8 mouse cellular contexts compared by ENCODE assay signal in the genomic region with DNA sequence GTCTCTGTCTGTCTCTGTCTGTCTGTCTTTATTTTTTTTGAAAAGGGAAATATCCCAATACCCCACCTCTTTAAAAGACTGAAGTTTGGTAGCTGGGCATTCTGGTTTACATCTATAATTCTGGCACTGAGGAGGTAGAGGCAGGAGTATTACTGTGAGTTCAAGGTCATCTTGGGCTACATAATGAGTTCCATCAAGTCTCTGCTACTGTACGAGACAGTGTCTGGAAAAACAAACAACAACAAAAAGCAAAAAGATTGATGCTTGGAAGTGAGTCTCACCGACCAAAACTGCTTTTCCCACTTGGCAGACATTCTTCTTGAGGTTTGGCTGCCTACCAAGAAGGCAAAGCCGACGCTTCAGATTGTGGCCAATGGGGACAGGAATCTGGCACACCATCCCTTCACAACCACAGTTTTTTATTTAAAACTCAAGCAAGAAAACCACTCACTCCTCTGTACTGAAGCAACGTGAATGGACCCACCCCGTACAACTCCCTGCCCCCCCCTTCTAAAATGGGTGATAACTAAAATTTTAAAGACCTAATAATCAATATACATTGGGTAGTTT. TPM values are rescaled to one million over a fixed set of nuclear protein-coding genes. Genes with fewer than 3 reads are reported as not detected.
A peak's percentile ranks its signal among the peaks of the same experiment; 100 is the strongest.
DNase-seq lines count a peak whose midpoint lies in the region; ATAC-seq lines count a peak whose summit lies in the region.

No protein-coding gene starts in this region.

- H3K36me3 ChIP-seq in hindbrain, embryonic 16.5 days (ENCODE audit: control insufficient read depth, insufficient read depth, low read length): no peaks in the 10 kb centered on the region
- no peaks in the 10 kb centered on the region for H3K36me3 ChIP-seq in hindbrain, embryonic 11.5 days (ENCODE audit: control insufficient read depth, insufficient read depth, low read length)

- no peak overlapping the region for H3K9ac ChIP-seq in hindbrain, embryonic 16.5 days (ENCODE audit: low read depth, low read length)
- no peak overlapping the region for H3K9ac ChIP-seq in hindbrain, embryonic 11.5 days (ENCODE audit: low read depth, low read length)

- DNase-seq in hindbrain, embryonic 11.5 days (ENCODE audit: low spot score): no peak
- DNase-seq in NIH3T3 (ENCODE audit: low read depth): peak; percentile 98
- peak; percentile 75 for DNase-seq in cerebellum, adult 9-11 months
- DNase-seq in kidney, postnatal 14 days: peak; percentile 54
- no peak for DNase-seq in thymus, postnatal 4 days
- no peak for DNase-seq in urinary bladder, postnatal 25 days (ENCODE audit: low spot score)
- no peak for DNase-seq in B cell, adult 2 months

- H3K4me1 ChIP-seq in hindbrain, embryonic 16.5 days (ENCODE audit: control insufficient read depth, insufficient read depth, low read depth, low read length): peaks cover 3% of the 10 kb centered on the region; the same call in 1 of the 2 replicates
- no peaks in the 10 kb centered on the region for H3K4me1 ChIP-seq in hindbrain, embryonic 11.5 days (replicated peaks; ENCODE audit: control insufficient read depth, insufficient read depth, low read length)

- WGBS in hindbrain, embryonic 16.5 days: 52% methylated on average over 6 of the region's 6 CpGs
- WGBS in hindbrain, embryonic 11.5 days: 90% methylated on average over 6 of the region's 6 CpGs

- H3K4me2 ChIP-seq in hindbrain, embryonic 16.5 days (ENCODE audit: low read length): no peak overlapping the region
- H3K4me2 ChIP-seq in hindbrain, embryonic 11.5 days (replicated peaks; ENCODE audit: low read depth, low read length): no peak overlapping the region

- H3K4me3 ChIP-seq in hindbrain, embryonic 16.5 days (ENCODE audit: low read length): no peak overlapping the region
- no peak overlapping the region for H3K4me3 ChIP-seq in hindbrain, embryonic 11.5 days (ENCODE audit: low read depth, low read length)

- H3K9me3 ChIP-seq in hindbrain, embryonic 16.5 days (ENCODE audit: control insufficient read depth, low read length): no peaks in the 10 kb centered on the region
- no peaks in the 10 kb centered on the region for H3K9me3 ChIP-seq in hindbrain, embryonic 11.5 days (ENCODE audit: control insufficient read depth, low read length)

- no peak for ATAC-seq in hindbrain, embryonic 16.5 days
- no peak for ATAC-seq in hindbrain, embryonic 11.5 days (ENCODE audit: low FRiP score)

- H3K27ac ChIP-seq in hindbrain, embryonic 16.5 days (ENCODE audit: low read depth, low read length): 0 out of 2 replicates have a peak overlapping the region, but pooled peaks have one; percentile 27
- no peak overlapping the region for H3K27ac ChIP-seq in hindbrain, embryonic 11.5 days (ENCODE audit: low read depth, low read length)

- H3K27me3 ChIP-seq in hindbrain, embryonic 16.5 days (replicated peaks; ENCODE audit: control insufficient read depth, insufficient read depth, low read length): no peaks in the 10 kb centered on the region
- no peaks in the 10 kb centered on the region for H3K27me3 ChIP-seq in hindbrain, embryonic 11.5 days (ENCODE audit: control insufficient read depth, insufficient read depth, low read length)

RNA-seq across cellular contexts. Expression of a gene that starts 45.3 kb away (rescaled TPM):
- polyA plus RNA-seq in hindbrain, embryonic 16.5 days (2015; fragmentation: Nextera tagmentation; extraction: Ambion mirVana): 0.06 TPM in 1 of 2 replicates, not detected in the other
- 0.11 TPM in 1 of 2 replicates, not detected in the other for polyA plus RNA-seq in hindbrain, embryonic 11.5 days (2014; fragmentation: Nextera tagmentation; extraction: Ambion mirVana)

Comparison
In these comparisons a context has a peak if more than half of its experiments do, and no peak if none do; other contexts are left out.
1. DNase-seq: peak in NIH3T3 (single experiment), cerebellum, adult 9-11 months (single experiment) and kidney, postnatal 14 days (single experiment); none in hindbrain, embryonic 11.5 days (single experiment), thymus, postnatal 4 days (single experiment), urinary bladder, postnatal 25 days (single experiment) and B cell, adult 2 months (0 of 2).